Mouse (Mus musculus): ENCODE measurements around the gene Uqcr11. TPM values are rescaled to one million over a fixed set of nuclear protein-coding genes. Genes with fewer than 3 reads are reported as not detected.

The Uqcr11 gene
- polyA plus RNA-seq, 1 experiment from 2014 or later = 804 TPM

DNA sequence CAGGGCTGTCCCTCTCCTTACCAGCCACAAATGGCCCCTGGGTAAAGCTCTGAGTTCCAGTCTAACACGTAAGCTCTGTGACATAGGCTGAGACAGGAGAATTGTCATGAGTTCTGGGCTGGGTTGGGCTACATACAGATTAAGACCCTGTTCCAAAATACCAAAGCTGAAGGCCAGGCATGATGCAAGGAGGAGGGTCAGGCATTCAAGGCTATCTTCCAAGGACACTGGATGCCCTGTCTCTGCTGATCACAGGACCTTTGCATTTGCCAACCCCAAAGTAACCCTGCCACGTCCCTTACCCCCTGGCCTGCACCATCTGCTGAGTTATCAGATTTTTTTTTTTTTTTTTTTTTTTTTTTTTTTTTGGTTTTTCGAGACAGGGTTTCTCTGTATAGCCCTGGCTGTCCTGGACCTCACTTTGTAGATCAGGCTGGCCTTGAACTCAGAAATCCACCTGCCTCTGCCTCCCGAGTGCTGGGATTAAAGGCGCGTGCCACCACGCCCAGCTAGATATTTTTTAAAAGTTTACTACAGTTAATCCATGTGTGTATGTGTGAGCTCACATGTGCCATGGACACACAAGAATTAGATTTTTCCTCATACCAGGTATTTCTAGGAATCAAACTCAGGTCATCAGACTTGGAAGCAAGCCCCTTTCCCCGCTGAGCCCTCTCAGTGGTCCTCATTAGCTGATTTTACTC lies 37.1 kb upstream of the Uqcr11 start:
- H3K9me3 ChIP-seq (ENCODE audit: control insufficient read depth, low read length) = no peaks in the 10 kb centered on the region
- H3K27ac ChIP-seq = no peak overlapping the region
- H3K9ac ChIP-seq = peak overlapping the region; percentile 28; the same call in 1 of the 2 replicates
- ATAC-seq (ENCODE audit: low FRiP score) = no peak
- WGBS = 83% methylated on average over 7 of the region's 8 CpGs
- H3K4me1 ChIP-seq (replicated peaks; ENCODE audit: control insufficient read depth, insufficient read depth, low read length) = 0 out of 2 replicates have a peak, but pooled peaks cover 2% of the 10 kb centered on the region
- no peak overlapping the region for H3K4me3 ChIP-seq (replicated peaks; ENCODE audit: low read length)
- no peaks in the 10 kb centered on the region for H3K36me3 ChIP-seq (replicated peaks; ENCODE audit: control insufficient read depth, insufficient read depth)
- no peak for DNase-seq (ENCODE audit: low spot score)
- no peak overlapping the region for H3K4me2 ChIP-seq (replicated peaks)
- peaks cover 11% of the 10 kb centered on the region; the same call in 1 of the 2 replicates for H3K27me3 ChIP-seq (ENCODE audit: control insufficient read depth, insufficient read depth, low read length)

DNA sequence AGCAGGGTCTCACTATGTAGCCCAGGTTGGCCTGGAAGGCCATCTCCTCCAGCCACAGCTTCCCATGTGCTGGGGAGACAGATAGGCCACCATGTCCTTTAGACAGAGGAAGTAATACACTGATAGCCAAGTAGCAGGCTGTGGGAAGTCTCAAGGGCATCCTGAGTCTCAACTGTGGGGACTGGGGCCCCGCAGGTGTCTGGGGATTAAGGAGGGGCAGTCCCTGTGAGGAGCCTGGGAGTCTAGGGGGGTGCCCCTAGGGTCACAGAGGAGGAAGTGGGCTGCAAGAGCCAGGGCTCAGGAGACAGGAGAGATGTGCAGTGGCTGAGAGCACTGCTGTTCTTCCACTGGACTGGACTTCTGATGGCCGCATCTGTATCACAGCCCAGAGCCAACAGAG lies 36.4 kb upstream of the Uqcr11 start:
- H3K36me3 ChIP-seq (replicated peaks; ENCODE audit: control insufficient read depth, insufficient read depth) = no peaks in the 10 kb centered on the region
- H3K4me2 ChIP-seq (replicated peaks) = no peak overlapping the region
- no peaks in the 10 kb centered on the region for H3K9me3 ChIP-seq (ENCODE audit: control insufficient read depth, low read length)
- ATAC-seq (ENCODE audit: low FRiP score) = no peak
- no peak overlapping the region for H3K9ac ChIP-seq
- 53% methylated on average over 2 of the region's 2 CpGs for WGBS
- H3K27me3 ChIP-seq (ENCODE audit: control insufficient read depth, insufficient read depth, low read length) = peaks cover 6% of the 10 kb centered on the region; the same call in 1 of the 2 replicates
- H3K27ac ChIP-seq = no peak overlapping the region
- DNase-seq (ENCODE audit: low spot score) = no peak
- H3K4me3 ChIP-seq (replicated peaks; ENCODE audit: low read length) = no peak overlapping the region
- 0 out of 2 replicates have a peak, but pooled peaks cover 2% of the 10 kb centered on the region for H3K4me1 ChIP-seq (replicated peaks; ENCODE audit: control insufficient read depth, insufficient read depth, low read length)

DNA sequence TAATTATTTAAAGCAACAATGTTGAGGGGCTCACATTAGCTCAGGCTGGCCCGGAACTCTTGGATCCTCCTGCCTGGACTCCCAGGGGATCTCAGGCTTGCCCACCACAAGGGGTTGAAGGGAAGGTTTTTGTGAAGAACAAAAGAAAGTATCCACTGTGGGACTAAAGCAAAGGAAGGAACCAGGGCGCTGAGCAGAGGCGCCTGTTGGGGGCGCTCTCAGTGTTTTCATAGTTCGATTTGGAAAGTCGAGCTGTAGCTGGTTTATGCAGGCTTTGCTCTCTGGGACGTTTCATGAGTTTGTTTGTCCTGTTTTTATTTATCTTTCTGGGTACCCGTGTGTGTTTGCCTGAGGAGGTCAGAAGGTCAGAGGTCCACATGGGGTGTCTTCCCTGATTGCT lies 35.0 kb upstream of the Uqcr11 start:
- Histone ChIP-seq H3K9ac (no peak overlapping the region), H3K4me2 (replicated peaks) (no peak overlapping the region), H3K27ac (no peak overlapping the region), H3K4me1 (replicated peaks; ENCODE audit: control insufficient read depth, insufficient read depth, low read length) (0 out of 2 replicates have a peak, but pooled peaks cover 2% of the 10 kb centered on the region), H3K36me3 (replicated peaks; ENCODE audit: control insufficient read depth, insufficient read depth) (no peaks in the 10 kb centered on the region), H3K27me3 (ENCODE audit: control insufficient read depth, insufficient read depth, low read length) (peaks cover 5% of the 10 kb centered on the region; the same call in 1 of the 2 replicates), H3K4me3 (replicated peaks; ENCODE audit: low read length) (no peak overlapping the region), H3K9me3 (ENCODE audit: control insufficient read depth, low read length) (no peaks in the 10 kb centered on the region)
- DNase-seq (ENCODE audit: low spot score) (no peak), ATAC-seq (ENCODE audit: low FRiP score) (no peak)
- WGBS = 55% methylated on average over 8 of the region's 8 CpGs

DNA sequence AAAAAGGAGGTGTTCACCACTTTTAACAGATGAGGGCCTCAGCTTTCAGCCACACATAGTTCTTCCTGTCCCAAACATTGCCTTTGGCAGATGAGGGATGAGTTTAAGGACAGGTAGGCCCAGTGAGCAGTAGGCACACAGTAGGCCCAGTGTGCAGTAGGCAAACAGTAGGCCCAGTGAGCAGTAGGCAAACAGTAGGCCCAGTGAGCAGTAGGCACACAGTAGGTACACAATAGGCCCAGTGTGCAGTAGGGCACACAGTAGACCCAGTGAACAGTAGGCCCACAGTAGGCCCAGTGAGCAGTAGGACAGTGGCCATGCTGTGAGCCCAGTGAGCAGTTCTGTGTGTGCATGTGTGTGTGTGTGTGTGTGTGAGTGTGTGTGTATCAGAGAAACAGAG lies 33.4 kb upstream of the Uqcr11 start:
- Histone ChIP-seq H3K27ac (no peak overlapping the region), H3K36me3 (replicated peaks; ENCODE audit: control insufficient read depth, insufficient read depth) (no peaks in the 10 kb centered on the region), H3K27me3 (ENCODE audit: control insufficient read depth, insufficient read depth, low read length) (0 out of 2 replicates have a peak, but pooled peaks cover 3% of the 10 kb centered on the region), H3K4me3 (replicated peaks; ENCODE audit: low read length) (no peak overlapping the region), H3K9ac (no peak overlapping the region), H3K4me2 (replicated peaks) (no peak overlapping the region), H3K4me1 (replicated peaks; ENCODE audit: control insufficient read depth, insufficient read depth, low read length) (no peaks in the 10 kb centered on the region), H3K9me3 (ENCODE audit: control insufficient read depth, low read length) (no peaks in the 10 kb centered on the region)
- ATAC-seq (ENCODE audit: low FRiP score) (no peak), DNase-seq (ENCODE audit: low spot score) (no peak)

DNA sequence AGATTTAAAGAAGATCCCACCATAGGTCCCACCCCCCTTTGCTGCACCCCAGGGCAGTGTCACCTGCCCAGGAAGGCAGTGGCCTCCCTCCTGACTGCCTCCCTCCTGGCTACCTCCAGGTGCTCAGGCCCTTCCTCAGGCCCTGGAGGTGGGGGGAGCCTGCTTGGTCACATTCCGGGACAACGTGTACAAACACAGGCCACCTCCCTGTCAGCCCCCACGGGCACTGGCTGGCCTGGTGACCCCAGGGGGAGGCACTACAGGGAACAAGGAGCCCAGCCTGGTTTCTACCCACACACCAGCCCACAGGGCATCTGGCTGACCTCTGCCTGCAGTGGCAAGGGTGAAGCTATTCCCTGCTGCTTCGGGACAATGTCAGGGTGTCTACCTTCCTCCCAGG lies 31.3 kb upstream of the Uqcr11 start:
- no peak overlapping the region for H3K4me3 ChIP-seq (replicated peaks; ENCODE audit: low read length)
- H3K9ac ChIP-seq = no peak overlapping the region
- H3K4me2 ChIP-seq (replicated peaks) = no peak overlapping the region
- WGBS = 79% methylated on average over 4 of the region's 4 CpGs
- H3K9me3 ChIP-seq (ENCODE audit: control insufficient read depth, low read length) = no peaks in the 10 kb centered on the region
- H3K4me1 ChIP-seq (replicated peaks; ENCODE audit: control insufficient read depth, insufficient read depth, low read length) = no peaks in the 10 kb centered on the region
- ATAC-seq (ENCODE audit: low FRiP score) = no peak
- no peak overlapping the region for H3K27ac ChIP-seq
- no peaks in the 10 kb centered on the region for H3K27me3 ChIP-seq (ENCODE audit: control insufficient read depth, insufficient read depth, low read length)
- no peak for DNase-seq (ENCODE audit: low spot score)
- H3K36me3 ChIP-seq (replicated peaks; ENCODE audit: control insufficient read depth, insufficient read depth) = no peaks in the 10 kb centered on the region

DNA sequence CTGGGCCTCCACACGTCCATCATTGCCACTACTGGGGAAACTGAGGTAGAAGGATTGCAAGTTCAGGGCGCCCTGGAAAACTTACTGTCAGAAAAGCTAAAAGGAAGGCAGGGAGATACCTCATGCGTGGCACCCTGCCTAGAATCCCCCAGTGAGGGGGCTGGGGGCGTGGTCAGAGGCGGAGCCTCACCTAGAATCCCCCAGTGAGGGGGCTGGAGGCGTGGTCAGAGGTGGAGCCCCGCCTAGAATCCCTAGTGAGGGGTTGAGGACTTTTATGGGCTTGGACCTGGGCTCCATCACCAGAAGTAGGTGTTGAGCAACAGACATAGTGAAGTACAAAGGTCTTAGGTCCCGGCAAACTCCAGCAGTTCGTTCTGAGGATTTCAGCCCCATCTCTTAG lies 29.6 kb upstream of the Uqcr11 start:
- ATAC-seq (ENCODE audit: low FRiP score) (no peak), DNase-seq (ENCODE audit: low spot score) (no peak)

DNA sequence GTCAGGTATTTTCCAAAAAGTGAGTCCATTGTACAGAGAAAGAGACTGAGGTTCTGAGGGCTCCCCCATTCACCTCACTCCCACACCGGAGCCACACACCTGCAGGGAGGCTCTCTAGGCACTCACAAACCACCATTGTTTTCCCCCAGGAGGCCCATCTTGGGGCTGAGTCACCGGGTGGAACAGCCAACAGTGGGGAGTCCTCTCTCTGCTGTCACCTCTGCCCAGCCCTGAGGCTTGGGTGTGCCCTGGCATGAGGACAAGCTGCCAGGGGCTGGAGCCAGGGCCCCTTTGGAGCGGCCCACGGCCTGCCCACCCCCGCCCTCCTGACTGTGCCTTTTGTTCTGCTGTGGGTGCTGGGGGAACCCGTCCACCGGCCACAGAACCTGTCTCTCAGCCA lies 29.1 kb upstream of the Uqcr11 start:
- Histone ChIP-seq H3K27ac (no peak overlapping the region), H3K4me1 (replicated peaks; ENCODE audit: control insufficient read depth, insufficient read depth, low read length) (peaks cover 20% of the 10 kb centered on the region), H3K4me3 (replicated peaks; ENCODE audit: low read length) (no peak overlapping the region), H3K4me2 (replicated peaks) (no peak overlapping the region), H3K36me3 (replicated peaks; ENCODE audit: control insufficient read depth, insufficient read depth) (peaks cover 4% of the 10 kb centered on the region; the same call in 1 of the 2 replicates), H3K9ac (0 out of 2 replicates have a peak overlapping the region, but pooled peaks have one; percentile 16), H3K27me3 (ENCODE audit: control insufficient read depth, insufficient read depth, low read length) (no peaks in the 10 kb centered on the region), H3K9me3 (ENCODE audit: control insufficient read depth, low read length) (no peaks in the 10 kb centered on the region)
- DNase-seq (ENCODE audit: low spot score) (no peak), ATAC-seq (ENCODE audit: low FRiP score) (no peak)
- whole genome bisulfite sequencing = 35% methylated on average over 7 of the region's 7 CpGs

More for the DNA sequence above, 29.6 kb upstream of the Uqcr11 start:
- H3K4me1 ChIP-seq (replicated peaks; ENCODE audit: control insufficient read depth, insufficient read depth, low read length) = peaks cover 15% of the 10 kb centered on the region
- WGBS = 11% methylated on average over 9 of the region's 9 CpGs
- no peak overlapping the region for H3K4me2 ChIP-seq (replicated peaks)
- H3K27me3 ChIP-seq (ENCODE audit: control insufficient read depth, insufficient read depth, low read length) = no peaks in the 10 kb centered on the region
- H3K4me3 ChIP-seq (replicated peaks; ENCODE audit: low read length) = no peak overlapping the region
- no peak overlapping the region for H3K27ac ChIP-seq
- H3K9me3 ChIP-seq (ENCODE audit: control insufficient read depth, low read length) = no peaks in the 10 kb centered on the region
- H3K36me3 ChIP-seq (replicated peaks; ENCODE audit: control insufficient read depth, insufficient read depth) = no peaks in the 10 kb centered on the region
- no peak overlapping the region for H3K9ac ChIP-seq

DNA sequence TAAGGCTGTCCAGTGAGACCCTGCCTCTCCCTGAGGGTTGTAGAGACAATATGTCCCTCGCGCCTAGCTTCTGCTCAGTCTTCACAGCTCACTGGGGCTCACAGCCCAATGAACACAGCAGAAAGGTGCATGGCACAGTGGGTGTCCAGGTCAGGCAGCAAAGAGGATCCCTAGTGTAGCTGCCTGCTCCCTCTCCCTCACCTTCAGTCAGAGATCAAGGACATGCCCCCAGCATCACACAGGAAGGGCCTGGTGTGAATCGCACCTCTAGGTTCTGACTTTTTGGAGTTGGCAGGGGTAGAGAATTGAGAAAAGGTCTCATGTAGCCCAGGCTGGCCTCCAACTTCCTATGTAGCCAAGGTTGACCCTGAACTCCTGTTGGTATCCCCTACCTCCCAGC lies 28.2 kb upstream of the Uqcr11 start:
- Histone ChIP-seq H3K9me3 (ENCODE audit: control insufficient read depth, low read length) (no peaks in the 10 kb centered on the region), H3K4me2 (replicated peaks) (no peak overlapping the region), H3K27me3 (ENCODE audit: control insufficient read depth, insufficient read depth, low read length) (no peaks in the 10 kb centered on the region), H3K9ac (no peak overlapping the region), H3K27ac (no peak overlapping the region), H3K36me3 (replicated peaks; ENCODE audit: control insufficient read depth, insufficient read depth) (peaks cover 13% of the 10 kb centered on the region), H3K4me1 (replicated peaks; ENCODE audit: control insufficient read depth, insufficient read depth, low read length) (peaks cover 21% of the 10 kb centered on the region), H3K4me3 (replicated peaks; ENCODE audit: low read length) (no peak overlapping the region)
- WGBS = 87% methylated on average over 3 of the region's 3 CpGs
- ATAC-seq (ENCODE audit: low FRiP score) (no peak), DNase-seq (ENCODE audit: low spot score) (no peak)

DNA sequence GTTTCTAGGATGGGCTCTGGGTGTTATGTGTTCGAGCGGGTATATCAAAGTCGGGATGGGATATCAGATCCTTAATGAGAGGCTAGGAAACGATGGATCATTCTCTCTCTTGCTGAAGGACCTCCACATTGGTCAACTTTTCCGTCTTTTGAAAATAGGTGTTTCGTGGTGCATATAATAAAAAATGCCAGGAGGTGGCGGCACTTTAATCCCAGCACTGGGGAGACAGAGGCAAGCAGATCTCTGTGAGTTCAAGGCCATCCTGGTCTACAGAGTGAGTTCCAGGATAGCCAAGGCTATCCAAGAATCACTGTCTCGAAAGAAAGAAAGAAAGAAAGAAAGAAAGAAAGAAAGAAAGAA lies 27.6 kb upstream of the Uqcr11 start:
- no peak overlapping the region for H3K4me3 ChIP-seq (replicated peaks; ENCODE audit: low read length)
- H3K4me1 ChIP-seq (replicated peaks; ENCODE audit: control insufficient read depth, insufficient read depth, low read length) = peaks cover 21% of the 10 kb centered on the region
- no peak overlapping the region; the same call in 1 of the 2 replicates for H3K4me2 ChIP-seq (replicated peaks)
- H3K36me3 ChIP-seq (replicated peaks; ENCODE audit: control insufficient read depth, insufficient read depth) = peaks cover 19% of the 10 kb centered on the region
- no peak for DNase-seq (ENCODE audit: low spot score)
- 11% methylated on average over 8 of the region's 8 CpGs for WGBS
- peak; percentile 1; the same call in 1 of the 2 replicates for ATAC-seq (ENCODE audit: low FRiP score)
- no peak overlapping the region for H3K9ac ChIP-seq
- no peaks in the 10 kb centered on the region for H3K27me3 ChIP-seq (ENCODE audit: control insufficient read depth, insufficient read depth, low read length)
- no peaks in the 10 kb centered on the region for H3K9me3 ChIP-seq (ENCODE audit: control insufficient read depth, low read length)
- H3K27ac ChIP-seq = no peak overlapping the region
